Mouse (Mus musculus) G1E (cell line): ENCODE results near the gene Rab11a.

ENCODE experiments used
- CTCF ChIP-seq: IDR thresholded peaks from 2 replicates; pipeline ENCODE4 v1.5.1; 2012; ENCODE audit warnings: low read depth, low read length, inconsistent platforms, mixed read lengths
- GATA1 ChIP-seq: IDR thresholded peaks from 2 replicates; pipeline ENCODE4 v1.6.1; 2012; ENCODE audit warnings: borderline replicate concordance, low read length, inconsistent platforms, mixed read lengths

- TF ChIP-seq CTCF (no peak), GATA1 (no peak)
These were observed 6.5 kb downstream of the Rab11a start for GRCm38 (mm10) chr9:64731029-64731560.
